Mouse (Mus musculus) spleen, postnatal 14 days (tissue): ENCODE measurements around the gene Ntn5.

Experiments used
- DNase-seq, 2 experiments: peaks; one replicate each; pipeline ENCODE4 v3.0.0; 2021 to 2022; ENCODE audit warnings: low spot score in 2 of 2

The Ntn5 gene

DNA sequence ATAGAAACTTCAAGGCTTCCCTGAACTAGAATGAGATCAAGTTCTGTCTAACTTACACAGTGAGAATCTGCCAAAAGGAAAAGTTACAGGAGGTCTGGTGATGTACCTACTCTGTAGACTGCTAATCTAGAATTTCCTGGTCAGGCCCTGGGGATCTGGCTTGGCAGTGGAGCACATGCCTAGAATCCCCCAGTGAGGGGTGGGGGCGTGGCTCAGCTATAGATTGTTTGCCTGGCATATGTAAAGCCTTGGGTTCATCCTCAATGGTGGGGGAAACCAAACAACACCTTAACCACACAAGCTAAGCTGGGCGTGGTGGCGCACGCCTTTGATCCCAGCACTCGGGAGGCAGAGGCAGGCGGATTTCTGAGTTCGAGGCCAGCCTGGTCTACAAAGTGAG is 14.1 kb downstream of the Ntn5 start:
- DNase-seq: no peak

- no peak for DNase-seq
Measured at GRCm38 (mm10) chr7:45699523-45700141, 15.8 kb downstream of the Ntn5 start, which contains the start of gene Car11. Car11 (plus strand) TSS chr7:45699843.

GRCm38 (mm10) chr7:45700301-45701015 is 16.6 kb downstream of the Ntn5 start:
- DNase-seq: no peak

GRCm38 (mm10) chr7:45701072-45701471 is 17.2 kb downstream of the Ntn5 start:
- no peak for DNase-seq

DNA sequence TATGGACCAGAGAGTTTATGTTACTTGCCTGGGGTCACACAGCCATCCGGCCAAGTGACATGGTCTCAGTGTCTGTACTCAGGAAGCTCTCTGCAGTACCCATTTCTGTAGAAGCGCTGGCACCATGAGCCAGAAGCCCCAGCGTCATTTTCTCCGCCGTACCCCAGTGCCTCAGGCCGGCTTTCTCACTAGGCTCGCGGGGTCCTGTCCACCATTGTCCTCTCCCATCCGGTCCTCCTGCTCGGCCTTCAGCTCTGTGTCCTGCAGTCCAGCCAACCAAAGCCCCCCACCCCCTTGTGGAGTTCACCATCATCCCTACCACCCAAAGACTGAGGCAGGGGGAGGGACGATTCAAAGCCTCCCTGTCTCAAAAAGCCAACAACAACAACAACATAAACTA is 17.8 kb downstream of the Ntn5 start:
- no peak for DNase-seq

GRCm38 (mm10) chr7:45702316-45702715 is 18.5 kb downstream of the Ntn5 start:
- no peak for DNase-seq

- DNase-seq: no peak
Measured at GRCm38 (mm10) chr7:45702809-45703520, 19.1 kb downstream of the Ntn5 start.

DNA sequence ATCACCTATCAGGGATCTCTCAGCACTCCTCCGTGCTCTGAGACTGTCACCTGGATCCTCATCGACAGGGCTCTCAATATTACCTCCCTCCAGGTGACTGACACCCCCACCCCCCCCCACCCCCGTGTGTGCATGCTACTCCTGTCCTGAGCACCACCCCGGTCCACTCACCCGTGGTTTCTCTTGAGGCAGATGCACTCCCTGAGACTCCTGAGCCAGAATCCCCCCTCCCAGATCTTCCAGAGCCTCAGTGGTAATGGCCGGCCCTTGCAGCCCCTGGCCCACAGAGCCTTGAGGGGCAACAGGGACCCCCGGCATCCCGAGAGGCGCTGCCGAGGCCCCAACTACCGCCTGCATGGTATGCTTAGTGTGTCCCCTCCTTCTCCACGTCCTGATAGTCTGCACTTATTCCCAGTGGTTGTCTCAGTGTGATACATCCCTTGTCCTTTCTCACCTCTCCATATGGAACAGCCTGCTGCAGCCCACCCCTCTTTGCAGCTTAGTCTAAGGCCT is 19.8 kb downstream of the Ntn5 start:
- DNase-seq: no peak

DNA sequence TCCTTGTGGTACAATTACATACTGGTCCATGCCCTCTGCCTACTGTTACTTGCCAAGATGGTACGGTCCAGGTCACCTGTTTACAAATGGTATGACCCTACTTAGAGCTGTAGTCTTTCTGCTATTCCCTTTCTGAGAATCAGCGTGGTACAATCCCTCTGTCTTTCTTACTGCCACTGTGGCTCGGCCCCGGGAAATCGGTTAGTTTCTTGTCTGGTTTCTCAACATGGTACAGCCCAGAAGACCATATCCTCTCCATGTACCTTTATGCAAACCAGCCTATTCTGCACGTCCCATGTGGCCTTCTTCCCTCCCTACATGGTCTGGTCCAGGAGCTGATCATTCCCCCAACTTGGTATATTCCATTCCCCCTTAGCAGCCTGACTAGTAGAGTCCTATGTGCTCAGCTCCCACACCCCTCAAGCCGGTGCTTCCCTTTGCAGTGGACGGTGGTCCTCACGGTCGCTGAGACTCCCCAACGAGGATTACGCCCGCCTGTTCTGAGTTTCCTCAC is 20.3 kb downstream of the Ntn5 start:
- peak in 1 of 2 experiments; percentile 39 for DNase-seq

DNA sequence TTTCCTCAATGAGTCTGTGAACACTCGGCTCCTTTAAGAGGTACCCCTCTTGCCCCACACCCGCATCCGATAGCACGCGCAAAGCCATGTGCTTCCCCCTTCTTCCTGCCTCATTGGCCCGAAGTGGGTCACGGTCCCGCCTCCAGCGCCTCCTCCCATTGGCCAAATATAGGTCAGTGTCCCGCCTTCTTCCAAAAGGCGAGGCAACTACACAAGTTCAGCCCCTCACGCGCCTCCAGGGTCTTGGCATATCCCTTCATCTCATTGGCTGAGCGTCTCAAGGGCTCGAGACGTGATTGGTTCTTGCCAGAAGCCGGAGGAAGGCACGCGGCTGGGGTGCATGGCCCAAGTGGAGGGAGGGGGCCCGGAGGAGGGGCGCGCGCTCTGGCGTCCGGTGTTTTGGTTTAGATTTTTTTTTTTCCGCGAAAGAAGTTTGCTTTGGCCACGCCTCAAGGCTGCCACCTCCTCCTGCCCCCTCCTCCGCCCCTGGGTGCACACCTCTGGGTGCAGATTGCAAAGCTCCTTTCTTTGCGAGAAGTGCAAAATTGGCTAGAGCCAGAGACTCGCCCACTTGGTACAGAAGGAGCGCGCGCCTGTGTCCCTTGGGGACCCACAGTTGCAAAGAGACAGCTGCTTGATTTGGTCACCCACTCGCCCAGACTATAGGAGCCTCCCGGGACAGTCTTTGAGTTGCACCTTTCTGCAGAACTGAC is 21.1 kb downstream of the Ntn5 start, which contains the start of gene Dbp:
Gene Dbp (plus strand): TSS at position 359 of the 713 bp plus-strand sequence.
- peak; percentile 84 to 90 for DNase-seq

GRCm38 (mm10) chr7:45705443-45705864 is 21.6 kb downstream of the Ntn5 start:
- no peak for DNase-seq

DNA sequence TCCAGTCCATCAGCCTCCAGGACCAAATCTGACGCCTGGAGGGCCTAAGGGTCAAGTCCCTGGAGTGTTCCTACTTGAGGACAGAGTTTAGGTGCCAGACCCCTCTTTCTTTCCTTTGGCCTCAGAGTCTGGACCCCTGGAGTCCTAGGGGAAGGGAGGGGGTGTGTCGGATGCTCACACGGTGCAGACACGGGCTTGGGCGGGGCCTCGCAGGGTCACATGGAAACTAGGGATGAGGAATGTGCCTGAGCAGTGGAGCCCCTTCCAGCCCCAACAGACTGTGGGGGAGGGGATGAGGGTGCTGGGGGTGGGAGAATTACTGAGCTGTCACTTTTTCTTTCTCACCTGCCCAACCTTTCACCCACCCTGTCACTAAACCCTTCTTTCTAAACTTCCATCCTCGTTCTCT is 22.1 kb downstream of the Ntn5 start:
- DNase-seq: no peak

- DNase-seq: peak; percentile 69 to 82
Measured at GRCm38 (mm10) chr7:45706721-45707241, 23.0 kb downstream of the Ntn5 start.

DNA sequence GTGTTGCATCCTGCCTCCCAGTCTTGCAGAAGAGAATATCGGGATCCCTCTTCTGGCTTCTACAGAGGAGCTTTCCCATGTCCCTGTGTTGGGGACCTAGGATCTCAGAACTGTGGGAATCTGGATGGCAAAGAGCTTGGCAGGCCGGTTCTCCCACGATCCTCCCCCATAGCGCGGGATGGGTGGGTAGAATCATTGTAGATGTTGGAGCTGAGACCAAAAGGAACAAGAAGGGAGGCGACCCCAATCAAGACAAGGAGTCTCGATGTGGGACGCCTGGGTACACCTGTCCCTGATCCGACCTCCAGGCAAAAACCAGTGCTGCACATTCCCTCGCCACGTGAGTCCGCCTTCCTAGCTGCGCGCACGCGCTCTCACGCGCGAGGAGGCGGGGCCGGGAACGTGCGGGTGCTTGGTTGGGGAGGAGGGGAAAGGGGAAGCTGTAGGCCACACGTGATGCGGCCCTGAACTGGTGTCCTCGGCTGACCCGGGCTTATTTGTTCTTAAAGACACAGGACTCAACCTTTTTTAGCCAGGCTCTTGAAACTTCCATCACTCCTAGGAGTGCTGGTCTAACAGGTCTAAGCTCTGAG is 23.6 kb downstream of the Ntn5 start:
- peak; percentile 75 to 85 for DNase-seq

GRCm38 (mm10) chr7:45708221-45708761 is 24.5 kb downstream of the Ntn5 start:
- no peak for DNase-seq

DNA sequence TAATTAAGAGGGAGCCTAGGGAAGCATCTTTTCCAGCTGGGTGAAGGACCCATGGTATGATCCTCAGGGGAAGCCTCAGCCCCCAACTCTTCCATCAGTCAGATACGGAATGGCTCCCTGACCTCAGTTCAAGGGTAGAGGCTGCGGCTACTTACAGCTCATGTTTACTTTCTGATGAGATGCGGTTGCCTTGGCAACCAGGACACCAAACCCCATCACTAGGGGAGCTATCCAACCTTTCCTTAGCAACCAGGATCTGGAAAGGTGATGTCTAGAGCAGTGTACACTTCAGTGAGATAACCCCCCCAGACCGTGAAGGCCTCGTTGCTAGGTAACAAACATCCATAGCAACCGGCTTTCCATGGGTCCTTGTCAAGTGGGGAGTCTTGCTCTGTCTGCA is 25.2 kb downstream of the Ntn5 start:
- no peak for DNase-seq

- DNase-seq: no peak
Measured at GRCm38 (mm10) chr7:45709677-45710355, 26.0 kb downstream of the Ntn5 start.

DNA sequence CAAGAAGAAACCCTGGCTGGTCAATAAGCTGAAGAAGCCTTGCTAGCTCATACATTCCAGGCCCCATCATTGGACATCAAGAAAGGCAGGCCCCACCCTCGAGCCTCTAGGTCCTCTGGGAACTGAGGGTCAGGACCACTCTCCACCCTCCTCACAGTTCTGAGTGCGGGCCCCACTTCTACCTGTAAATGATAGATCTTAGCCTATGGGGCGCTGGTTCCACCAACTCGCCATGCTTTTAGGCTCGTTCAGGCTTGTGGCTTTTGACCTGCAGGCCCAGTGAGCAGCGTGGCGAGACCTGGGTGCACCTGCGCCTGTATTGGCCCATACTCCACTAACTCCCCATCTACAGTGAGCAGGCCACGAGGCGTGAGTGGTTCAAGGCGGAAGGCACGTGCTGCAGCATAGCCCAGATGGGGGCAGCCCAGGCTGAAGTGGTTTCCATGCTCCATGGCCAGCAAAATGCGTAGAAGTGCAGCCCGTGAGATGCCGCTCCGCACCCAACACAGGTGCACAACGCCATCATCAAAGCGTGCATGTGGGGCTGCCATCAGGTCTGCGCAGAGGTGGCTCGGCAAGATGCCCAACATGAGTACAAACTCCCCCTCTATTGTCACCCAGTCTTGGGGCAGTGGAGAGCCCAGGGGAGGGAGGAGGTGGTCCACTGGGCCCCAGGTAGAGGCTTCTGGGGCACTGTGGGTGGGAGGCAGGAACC is 26.8 kb downstream of the Ntn5 start:
- DNase-seq: no peak

DNA sequence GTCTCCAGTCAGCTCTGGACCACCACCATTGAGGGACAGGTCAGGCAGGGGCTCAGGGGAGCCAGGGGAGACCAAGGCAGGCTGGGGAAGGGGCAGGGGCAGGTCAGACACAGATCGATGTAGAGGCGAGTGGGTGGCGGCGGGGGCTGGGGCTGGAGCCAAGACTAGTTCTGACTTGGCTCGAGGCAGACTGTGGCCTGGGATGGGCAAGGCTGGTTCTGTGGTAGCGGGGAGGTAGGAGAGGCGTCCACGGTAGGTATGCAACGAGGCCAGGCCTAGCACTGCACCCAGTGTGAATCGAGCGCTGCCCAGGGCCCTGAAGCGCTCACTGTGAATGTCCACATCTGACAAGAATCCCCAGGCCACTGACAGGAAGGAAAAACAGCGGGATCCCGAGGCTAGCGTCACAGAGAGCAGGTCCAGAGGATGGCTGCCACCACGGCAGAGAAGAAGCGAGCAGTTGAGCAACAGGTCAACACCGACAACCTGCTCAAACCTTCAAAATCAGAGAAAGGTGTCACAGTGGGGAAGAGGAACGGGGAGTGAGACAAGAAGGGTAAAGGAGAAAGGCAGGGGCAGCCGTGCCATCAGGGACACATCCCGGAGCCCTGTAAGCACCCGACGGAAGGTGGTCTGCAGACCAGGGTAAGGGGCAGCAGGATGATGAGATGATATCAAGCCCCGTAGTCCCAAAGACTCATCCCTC is 27.6 kb downstream of the Ntn5 start:
- no peak for DNase-seq
